8 mouse cellular contexts compared by ENCODE assay signal in genomic region chr10:122886055-122886915, GRCm38 (mm10).
DNase-seq lines count a peak whose midpoint lies in the region; ATAC-seq and TF ChIP-seq lines count a peak whose summit lies in the region.

No protein-coding gene starts in this region.

- peak overlapping the region; percentile 19 for H3K4me2 ChIP-seq in embryonic facial prominence, embryonic 11.5 days (ENCODE audit: low read depth, low read length)
- peak overlapping the region; percentile 34 for H3K4me2 ChIP-seq in midbrain, embryonic 11.5 days
- H3K4me2 ChIP-seq in stomach, embryonic 16.5 days (ENCODE audit: low read depth, low read length), result peak overlapping the region; percentile 40

- no peak for TF ChIP-seq POLR2A in MEL (IDR thresholded peaks at IDR 0.05; ENCODE audit: control insufficient read depth in 1 of 2, insufficient read depth in 1 of 2, low read depth in 1 of 2, low read length in 2 of 2, poor library complexity in 1 of 2)

- H3K9ac ChIP-seq in MEL (ENCODE audit: control insufficient read depth, low read depth, low read length, poor library complexity, severe bottlenecking), result peak overlapping the region; percentile 67
- peak overlapping the region; percentile 44 for H3K9ac ChIP-seq in embryonic facial prominence, embryonic 11.5 days (replicated peaks; ENCODE audit: low read length)
- peak overlapping the region; percentile 55 for H3K9ac ChIP-seq in midbrain, embryonic 11.5 days (ENCODE audit: low read length)
- peak overlapping the region; percentile 59 for H3K9ac ChIP-seq in stomach, embryonic 16.5 days (ENCODE audit: low read length)

- H3K9me3 ChIP-seq in MEL (replicated peaks; ENCODE audit: insufficient read depth, low read length), result no peaks in the 10 kb centered on the region
- no peaks in the 10 kb centered on the region for H3K9me3 ChIP-seq in embryonic facial prominence, embryonic 11.5 days (replicated peaks; ENCODE audit: control insufficient read depth, low read length)
- no peaks in the 10 kb centered on the region for H3K9me3 ChIP-seq in heart, embryonic 10.5 days
- H3K9me3 ChIP-seq in midbrain, embryonic 11.5 days (ENCODE audit: control insufficient read depth, low read length), result no peaks in the 10 kb centered on the region
- H3K9me3 ChIP-seq in stomach, embryonic 16.5 days (replicated peaks; ENCODE audit: control insufficient read depth, low read length), result no peaks in the 10 kb centered on the region

- no peak for TF ChIP-seq CTCF in MEL (IDR thresholded peaks at IDR 0.05 in 2 of 3, conservative IDR thresholded peaks at IDR 0.05 in 1 of 3; ENCODE audit: control insufficient read depth in 1 of 3, insufficient read depth in 1 of 3, low read depth in 2 of 3, low read length in 3 of 3, poor library complexity in 1 of 3, severe bottlenecking in 1 of 3)

- H3K27me3 ChIP-seq in MEL (ENCODE audit: control insufficient read depth in 1 of 2, insufficient read depth in 2 of 2, low read length in 2 of 2), result no peaks in the 10 kb centered on the region
- no peaks in the 10 kb centered on the region for H3K27me3 ChIP-seq in embryonic facial prominence, embryonic 11.5 days (ENCODE audit: control insufficient read depth, insufficient read depth, low read length)
- no peaks in the 10 kb centered on the region for H3K27me3 ChIP-seq in heart, embryonic 10.5 days (ENCODE audit: insufficient read depth, poor library complexity, severe bottlenecking)
- H3K27me3 ChIP-seq in midbrain, embryonic 11.5 days (ENCODE audit: control insufficient read depth, insufficient read depth, low read length), result no peaks in the 10 kb centered on the region
- H3K27me3 ChIP-seq in stomach, embryonic 16.5 days (ENCODE audit: control insufficient read depth, insufficient read depth, low read length), result no peaks in the 10 kb centered on the region

- TF ChIP-seq EP300 in MEL (IDR thresholded peaks at IDR 0.05; ENCODE audit: low read depth in 1 of 2, low read length in 2 of 2), result no peak

- peaks cover 0 to 5% of the 10 kb centered on the region in 2 experiments; a peak in 2 of 4 replicates for H3K4me1 ChIP-seq in MEL (ENCODE audit: control insufficient read depth in 1 of 2, insufficient read depth in 2 of 2, low read length in 2 of 2)
- H3K4me1 ChIP-seq in embryonic facial prominence, embryonic 11.5 days (ENCODE audit: control insufficient read depth, insufficient read depth, low read length), result peaks cover 22% of the 10 kb centered on the region
- H3K4me1 ChIP-seq in heart, embryonic 10.5 days, result peaks cover 57% of the 10 kb centered on the region
- peaks cover 37% of the 10 kb centered on the region for H3K4me1 ChIP-seq in midbrain, embryonic 11.5 days (ENCODE audit: control insufficient read depth, insufficient read depth, low read length)
- H3K4me1 ChIP-seq in stomach, embryonic 16.5 days (ENCODE audit: control insufficient read depth, insufficient read depth, low read length), result peaks cover 48% of the 10 kb centered on the region

- WGBS in embryonic facial prominence, embryonic 11.5 days, result 2% methylated on average over 26 of the region's 26 CpGs
- 14% methylated on average over 26 of the region's 26 CpGs for WGBS in heart, embryonic 10.5 days
- WGBS in midbrain, embryonic 11.5 days, result 5% methylated on average over 25 of the region's 26 CpGs
- 9% methylated on average over 15 of the region's 26 CpGs for WGBS in stomach, embryonic 16.5 days

- no peak overlapping the region for H3K27ac ChIP-seq in MEL (ENCODE audit: control insufficient read depth, low read depth, low read length)
- peak overlapping the region; percentile 87 for H3K27ac ChIP-seq in embryonic facial prominence, embryonic 11.5 days (replicated peaks; ENCODE audit: low read depth, low read length)
- H3K27ac ChIP-seq in heart, embryonic 10.5 days, result peak overlapping the region; percentile 76
- peak overlapping the region; percentile 73 for H3K27ac ChIP-seq in midbrain, embryonic 11.5 days (ENCODE audit: low read depth, low read length)
- H3K27ac ChIP-seq in stomach, embryonic 16.5 days (ENCODE audit: low read length), result peak overlapping the region; percentile 86

- no peaks in the 10 kb centered on the region; a peak in 1 of 4 replicates for H3K36me3 ChIP-seq in MEL (ENCODE audit: control insufficient read depth in 1 of 2, insufficient read depth in 2 of 2, low read length in 2 of 2)
- no peaks in the 10 kb centered on the region for H3K36me3 ChIP-seq in embryonic facial prominence, embryonic 11.5 days (replicated peaks; ENCODE audit: control insufficient read depth, insufficient read depth, low read depth, low read length)
- no peaks in the 10 kb centered on the region for H3K36me3 ChIP-seq in heart, embryonic 10.5 days
- no peaks in the 10 kb centered on the region for H3K36me3 ChIP-seq in midbrain, embryonic 11.5 days (ENCODE audit: control insufficient read depth, insufficient read depth, low read length)
- H3K36me3 ChIP-seq in stomach, embryonic 16.5 days (ENCODE audit: control insufficient read depth, insufficient read depth, low read length), result no peaks in the 10 kb centered on the region

- no peaks in the 10 kb centered on the region for H3K79me2 ChIP-seq in MEL (ENCODE audit: control insufficient read depth, insufficient read depth, low read length, poor library complexity)

- peak; percentile 69 for DNase-seq in MEL (ENCODE audit: low read depth, low spot score)
- DNase-seq in adrenal gland, postnatal 14 days, result peak; percentile 35
- DNase-seq in embryonic facial prominence, embryonic 11.5 days (ENCODE audit: low spot score), result peak; percentile 78
- DNase-seq in heart, embryonic 10.5 days (ENCODE audit: low spot score), result no peak
- DNase-seq in kidney, postnatal 14 days, result peak; percentile 58
- peak; percentile 97 for DNase-seq in midbrain, embryonic 11.5 days (ENCODE audit: low spot score, missing footprints)
- DNase-seq in thymus, postnatal 14 days, result no peak

- H3K4me3 ChIP-seq in MEL (ENCODE audit: control insufficient read depth in 1 of 2, insufficient read depth in 1 of 2, low read depth in 2 of 2, low read length in 2 of 2), result peak overlapping the region; percentile 53 to 63; a peak in 3 of 4 replicates
- no peak overlapping the region for H3K4me3 ChIP-seq in embryonic facial prominence, embryonic 11.5 days (ENCODE audit: low read depth, low read length)
- peak overlapping the region; percentile 38 for H3K4me3 ChIP-seq in heart, embryonic 10.5 days
- H3K4me3 ChIP-seq in midbrain, embryonic 11.5 days (ENCODE audit: low read depth, low read length), result no peak overlapping the region
- no peak overlapping the region for H3K4me3 ChIP-seq in stomach, embryonic 16.5 days (replicated peaks; ENCODE audit: low read length)

- peak; percentile 32 for ATAC-seq in embryonic facial prominence, embryonic 11.5 days (replicated peaks; ENCODE audit: insufficient number of reproducible peaks, low FRiP score, low TSS enrichment, low read depth)
- ATAC-seq in midbrain, embryonic 11.5 days (ENCODE audit: low FRiP score), result peak; percentile 63
- ATAC-seq in stomach, embryonic 16.5 days (ENCODE audit: insufficient read depth, low FRiP score), result peak; percentile 34; the same call in 1 of the 2 replicates

- TF ChIP-seq RAD21 in MEL (IDR thresholded peaks at IDR 0.05; ENCODE audit: low read depth, low read length), result no peak

TF ChIP-seq in MEL, 35 proteins besides CTCF, POLR2A, EP300 and RAD21:
- TF ChIP-seq SMC3 (IDR thresholded peaks at IDR 0.05; ENCODE audit: low read depth, low read length) (no peak), MYB (IDR thresholded peaks at IDR 0.05; ENCODE audit: low read depth, low read length) (no peak), JUND (IDR thresholded peaks at IDR 0.05; ENCODE audit: low read depth, low read length) (no peak), POLR2AphosphoS2 (IDR thresholded peaks at IDR 0.05; ENCODE audit: low read length) (no peak), UBTF (IDR thresholded peaks at IDR 0.05; ENCODE audit: borderline replicate concordance, insufficient read depth, low read depth, low read length) (no peak), BHLHE40 (IDR thresholded peaks at IDR 0.05; ENCODE audit: borderline replicate concordance, low read depth, low read length) (no peak), MAX (IDR thresholded peaks at IDR 0.05; ENCODE audit: low read length) (no peak), RCOR1 (IDR thresholded peaks at IDR 0.05; ENCODE audit: low read depth, low read length) (no peak), MYC (IDR thresholded peaks at IDR 0.05; ENCODE audit: low read depth, low read length) (no peak), ZC3H11A (IDR thresholded peaks at IDR 0.05; ENCODE audit: low read depth, low read length) (no peak), GABPA (IDR thresholded peaks at IDR 0.05; ENCODE audit: low read depth, low read length) (no peak), TAL1 (IDR thresholded peaks at IDR 0.05; ENCODE audit: low read length) (no peak), KAT2A (conservative IDR thresholded peaks at IDR 0.05; ENCODE audit: low read depth, low read length) (no peak), MAZ (IDR thresholded peaks at IDR 0.05; ENCODE audit: low read depth, low read length) (no peak), USF2 (IDR thresholded peaks at IDR 0.05; ENCODE audit: borderline replicate concordance in 1 of 2, insufficient read depth in 1 of 2, low read depth in 1 of 2, low read length in 2 of 2) (no peak), TCF12 (IDR thresholded peaks at IDR 0.05; ENCODE audit: low read depth, low read length) (no peak), MAFK (IDR thresholded peaks at IDR 0.05; ENCODE audit: borderline replicate concordance, low read depth, low read length) (no peak), ZMIZ1 (IDR thresholded peaks at IDR 0.05; ENCODE audit: low read depth, low read length) (no peak)
TF ChIP-seq in MEL: peak in this region for 0.

Comparison
In these comparisons a context has a peak if more than half of its experiments do, and no peak if none do; other contexts are left out.
1. DNase-seq: peak in MEL (single experiment), adrenal gland, postnatal 14 days (single experiment), embryonic facial prominence, embryonic 11.5 days (single experiment), kidney, postnatal 14 days (single experiment) and midbrain, embryonic 11.5 days (single experiment); none in heart, embryonic 10.5 days (single experiment) and thymus, postnatal 14 days (single experiment).
2. H3K4me3 ChIP-seq: peak in MEL (2 of 2) and heart, embryonic 10.5 days (single experiment); none in embryonic facial prominence, embryonic 11.5 days (single experiment), midbrain, embryonic 11.5 days (single experiment) and stomach, embryonic 16.5 days (single experiment).
3. Peak in every context shown above with its lines, with median percentiles within 50 percentile points of each other: H3K9ac ChIP-seq, ATAC-seq and H3K4me2 ChIP-seq.